Mouse (Mus musculus) cortical plate, adult 2 months (tissue): ENCODE results near the gene Hnrnpab.

Experiments used
- CTCF ChIP-seq: fragments of 200-500 bp; IDR thresholded peaks from 2 replicates; pipeline ENCODE4 v1.5.1; 2011; ENCODE audit warnings: mild to moderate bottlenecking, control low read depth, low read length; ENCODE audit not compliant: insufficient read depth; ENCODE audit errors: extremely low read depth
- POLR2A ChIP-seq: fragments of 200-500 bp; IDR thresholded peaks from 2 replicates; pipeline ENCODE4 v1.6.1; 2011; ENCODE audit warnings: mild to moderate bottlenecking, low read length, control low read depth; ENCODE audit not compliant: insufficient read depth; ENCODE audit errors: extremely low read depth

- TF ChIP-seq CTCF: peak; percentile 92
- TF ChIP-seq POLR2A: no peak
Observed at GRCm38 (mm10) chr11:51617693-51618092, 11.0 kb upstream of the Hnrnpab start.
